Mouse (Mus musculus) kidney, postnatal 0 days (tissue): ENCODE measurements at regions not wholly inside any gene's neighbourhood (a gene's known extent, or its start where the extent isn't known, plus 50 kb on each side); places are given as distances from the start of the nearest gene placed in this dataset.

Source experiments
- ATAC-seq: fragments of 200-750 bp; cut with Nextera tagmentation; replicated peaks from 2 replicates; pipeline ENCODE4 v1.8.0; 2017; ENCODE audit warnings: low read depth, moderate number of reproducible peaks, moderate TSS enrichment, moderate library complexity; ENCODE audit not compliant: low FRiP score
- DNase-seq: peaks from one replicate; pipeline ENCODE4 v3.0.0-alpha.2; 2016; ENCODE audit warnings: low spot score
- H3K27ac ChIP-seq: fragments of 300-500 bp; sonication (generic); 2 replicates; pipeline ENCODE4 v1.5.1; 2014; ENCODE audit warnings: mild to moderate bottlenecking
- H3K27me3 ChIP-seq: fragments of 300-500 bp; sonication (generic); 2 replicates; pipeline ENCODE4 v1.6.1; 2014; ENCODE audit warnings: low read length, mixed read lengths; ENCODE audit not compliant: insufficient read depth
- H3K36me3 ChIP-seq: fragments of 300-500 bp; sonication (generic); 2 replicates; pipeline ENCODE4 v1.6.1; 2014; ENCODE audit warnings: low read length, mixed read lengths; ENCODE audit not compliant: insufficient read depth
- H3K4me1 ChIP-seq: fragments of 300-500 bp; sonication (generic); replicated peaks from 2 replicates; pipeline ENCODE4 v1.6.1; 2014; ENCODE audit warnings: antibody characterized with exemption, low read length, mixed read lengths; ENCODE audit not compliant: insufficient read depth
- H3K4me2 ChIP-seq: fragments of 300-500 bp; sonication (generic); 2 replicates; pipeline ENCODE4 v1.6.1; 2014; ENCODE audit warnings: mild to moderate bottlenecking, low read length, moderate library complexity, mixed read lengths
- H3K4me3 ChIP-seq: fragments of 300-500 bp; sonication (generic); replicated peaks from 2 replicates; pipeline ENCODE4 v1.5.1; 2014; ENCODE audit warnings: low read depth, low read length
- H3K9ac ChIP-seq: fragments of 300-500 bp; sonication (generic); 2 replicates; pipeline ENCODE4 v1.6.1; 2014; ENCODE audit warnings: low read depth, low read length
- H3K9me3 ChIP-seq: fragments of 300-500 bp; sonication (generic); replicated peaks from 2 replicates; pipeline ENCODE4 v1.6.1; 2016; ENCODE audit warnings: low read length, inconsistent platforms, mixed read lengths
- CTCF ChIP-seq: IDR thresholded peaks from 2 replicates; pipeline ENCODE4 v1.5.1; 2016; ENCODE audit warnings: antibody characterized with exemption, low read depth, mild to moderate bottlenecking, moderate library complexity
- WGBS: fragments of 180-500 bp; shearing (Covaris S2); extraction: QIAGEN DNeasy Blood & Tissue Kit; methylation state at CpG from one replicate; pipeline ENCODE4 v1.1.7; 2014; 5-methylcytosine and 5-hydroxymethylcytosine counted together

DNA sequence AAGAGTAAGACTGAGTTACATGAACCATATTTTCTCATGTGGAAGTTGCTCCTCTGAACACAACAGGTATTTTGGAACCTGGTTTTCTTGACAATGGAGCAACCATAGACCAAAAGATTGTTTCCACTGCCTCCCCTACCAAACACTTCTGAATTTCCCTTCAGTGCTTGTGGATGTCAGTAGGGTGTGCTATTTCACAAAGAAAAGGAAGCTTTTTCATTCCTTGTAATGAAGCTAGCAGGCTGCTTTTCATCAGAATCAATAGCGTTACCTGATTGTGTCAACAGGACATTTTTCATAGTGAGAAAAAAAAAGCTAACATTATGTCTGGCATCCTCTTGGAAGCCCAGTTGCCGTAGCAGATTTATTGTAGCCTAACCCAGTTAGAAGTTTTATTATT lies 124.8 kb upstream of the Kcnab1 start:
- Histone ChIP-seq H3K4me2 (no peak overlapping the region), H3K27ac (no peak overlapping the region), H3K4me3 (no peak overlapping the region), H3K4me1 (no peaks in the 10 kb centered on the region), H3K36me3 (no peaks in the 10 kb centered on the region), H3K9ac (no peak overlapping the region), H3K27me3 (no peaks in the 10 kb centered on the region), H3K9me3 (no peaks in the 10 kb centered on the region)
- peak; percentile 63 for TF ChIP-seq CTCF
- ATAC-seq: no peak
- DNase-seq: no peak
- WGBS: 60% methylated on average over 2 of the region's 2 CpGs

DNA sequence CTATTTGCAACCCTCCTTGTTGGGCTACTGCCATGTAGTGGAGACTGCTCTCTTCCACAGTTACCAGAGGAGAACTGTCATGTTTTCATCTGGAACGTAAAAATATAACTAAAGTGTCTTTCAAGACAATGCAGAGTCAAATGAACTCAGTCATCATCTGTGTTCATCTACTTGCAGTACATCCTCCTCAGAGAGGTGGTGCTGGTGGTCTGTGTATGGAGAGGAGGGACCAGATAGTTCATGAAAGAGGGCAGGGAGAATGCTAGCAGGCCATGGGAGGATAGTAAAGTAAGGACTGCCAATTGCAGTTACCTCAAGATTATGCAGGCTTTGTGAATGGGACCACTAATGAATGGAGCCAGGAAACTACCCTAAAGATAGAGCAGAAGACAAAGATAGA lies 121.5 kb upstream of the Kcnab1 start:
- TF ChIP-seq CTCF: peak; percentile 61
- DNase-seq (peak; percentile 46), ATAC-seq (no peak)
- WGBS: 68% methylated on average over 1 of the region's 1 CpGs
- no peak overlapping the region for H3K4me2 ChIP-seq
- no peaks in the 10 kb centered on the region for H3K27me3 ChIP-seq
- no peaks in the 10 kb centered on the region for H3K4me1 ChIP-seq
- H3K9me3 ChIP-seq: no peaks in the 10 kb centered on the region
- no peaks in the 10 kb centered on the region for H3K36me3 ChIP-seq
- no peak overlapping the region for H3K4me3 ChIP-seq
- no peak overlapping the region for H3K27ac ChIP-seq
- no peak overlapping the region for H3K9ac ChIP-seq

DNA sequence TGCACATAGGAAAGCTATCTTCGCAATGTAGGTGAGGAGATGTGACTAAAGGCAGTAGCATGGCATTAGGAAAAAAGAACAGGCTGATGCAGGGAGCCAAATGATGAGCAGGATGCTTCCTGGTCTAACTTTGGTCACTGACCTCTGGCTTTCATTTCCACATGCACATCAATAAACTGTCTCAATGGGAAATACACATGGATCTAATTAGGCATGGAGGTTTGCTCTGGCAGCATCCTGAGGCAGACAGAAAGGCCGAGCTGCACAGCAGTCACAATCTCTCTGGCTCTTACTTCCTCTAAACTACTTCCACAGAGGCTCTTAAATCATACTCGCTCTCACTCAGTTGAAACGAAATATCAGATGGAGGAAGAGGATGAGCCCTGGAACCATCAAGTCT lies 112.7 kb upstream of the Kcnab1 start:
- H3K4me2 ChIP-seq: no peak overlapping the region
- no peak overlapping the region for H3K27ac ChIP-seq
- no peaks in the 10 kb centered on the region for H3K4me1 ChIP-seq
- no peaks in the 10 kb centered on the region for H3K27me3 ChIP-seq
- DNase-seq: no peak
- 50% methylated on average over 4 of the region's 4 CpGs for WGBS
- no peaks in the 10 kb centered on the region for H3K9me3 ChIP-seq
- H3K4me3 ChIP-seq: no peak overlapping the region
- TF ChIP-seq CTCF: no peak
- no peak overlapping the region for H3K9ac ChIP-seq
- no peak for ATAC-seq
- no peaks in the 10 kb centered on the region for H3K36me3 ChIP-seq

DNA sequence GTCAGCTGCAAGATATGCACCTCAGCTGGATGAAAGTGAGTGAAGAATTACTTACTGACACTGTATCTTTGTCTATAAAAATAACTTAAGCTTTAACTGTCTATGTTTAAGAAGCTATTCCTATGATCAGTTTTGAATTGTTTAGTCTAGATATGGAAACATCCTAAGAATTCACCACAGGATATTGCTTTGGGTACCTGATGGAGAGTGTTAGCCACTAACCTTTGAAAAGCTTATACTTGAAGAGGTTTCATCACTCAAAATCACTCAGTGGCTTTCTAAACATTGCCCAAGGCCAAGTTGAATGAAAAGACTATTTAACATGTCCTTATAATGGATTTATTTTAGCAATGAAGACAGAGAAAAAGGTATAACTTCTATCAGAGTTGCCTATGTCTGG lies 111.6 kb upstream of the Kcnab1 start:
- ATAC-seq (no peak), DNase-seq (no peak)
- Histone ChIP-seq H3K36me3 (no peaks in the 10 kb centered on the region), H3K27me3 (no peaks in the 10 kb centered on the region), H3K4me3 (no peak overlapping the region), H3K27ac (no peak overlapping the region), H3K4me1 (no peaks in the 10 kb centered on the region), H3K9ac (no peak overlapping the region), H3K4me2 (no peak overlapping the region), H3K9me3 (no peaks in the 10 kb centered on the region)
- no peak for TF ChIP-seq CTCF

DNA sequence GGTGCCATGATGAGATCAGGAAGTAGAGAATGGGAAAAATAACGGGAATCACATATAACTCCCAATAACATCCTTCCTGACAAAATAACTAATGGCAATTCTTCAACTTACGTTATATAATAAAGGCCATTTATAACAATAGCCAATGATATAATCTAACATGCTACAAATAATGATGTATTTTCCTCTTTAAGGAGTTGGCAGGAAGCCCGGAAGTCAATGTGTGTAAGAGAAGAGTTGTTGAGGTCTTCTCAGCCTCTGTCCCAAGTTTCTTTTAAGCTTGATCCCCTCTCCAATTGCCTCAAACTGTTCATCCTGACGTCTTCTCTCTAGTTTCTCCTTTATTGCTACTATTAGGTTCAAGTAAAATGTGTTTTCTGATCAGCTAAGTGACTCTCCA lies 108.1 kb upstream of the Kcnab1 start:
- no peak for TF ChIP-seq CTCF
- DNase-seq (no peak), ATAC-seq (no peak)
- Histone ChIP-seq H3K27me3 (no peaks in the 10 kb centered on the region), H3K4me2 (no peak overlapping the region), H3K36me3 (no peaks in the 10 kb centered on the region), H3K9ac (no peak overlapping the region), H3K4me3 (no peak overlapping the region), H3K27ac (no peak overlapping the region), H3K9me3 (no peaks in the 10 kb centered on the region), H3K4me1 (no peaks in the 10 kb centered on the region)
- WGBS: 54% methylated on average over 4 of the region's 4 CpGs

DNA sequence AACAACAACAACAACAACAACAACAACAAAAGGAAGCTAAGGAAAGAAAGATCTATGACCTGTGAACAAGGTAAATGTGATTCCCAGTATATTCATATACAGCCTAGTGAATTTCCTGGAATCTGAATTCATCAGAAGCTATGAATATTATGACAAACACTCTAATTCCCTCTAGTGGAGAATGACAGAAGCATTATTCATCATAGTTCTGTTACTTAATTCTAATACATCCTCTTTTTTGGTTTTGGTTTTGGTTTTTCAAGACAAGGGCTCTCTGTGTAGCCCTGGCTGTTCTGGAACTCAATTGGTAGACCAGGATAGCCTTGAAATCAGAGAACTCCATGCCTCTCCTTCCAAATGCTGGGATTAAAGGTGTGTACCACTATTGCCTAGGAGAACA lies 106.6 kb upstream of the Kcnab1 start:
- Histone ChIP-seq H3K9me3 (no peaks in the 10 kb centered on the region), H3K27ac (no peak overlapping the region), H3K4me3 (no peak overlapping the region), H3K4me1 (no peaks in the 10 kb centered on the region), H3K36me3 (no peaks in the 10 kb centered on the region), H3K9ac (no peak overlapping the region), H3K4me2 (no peak overlapping the region), H3K27me3 (no peaks in the 10 kb centered on the region)
- no peak for TF ChIP-seq CTCF
- no peak for ATAC-seq
- DNase-seq: no peak

DNA sequence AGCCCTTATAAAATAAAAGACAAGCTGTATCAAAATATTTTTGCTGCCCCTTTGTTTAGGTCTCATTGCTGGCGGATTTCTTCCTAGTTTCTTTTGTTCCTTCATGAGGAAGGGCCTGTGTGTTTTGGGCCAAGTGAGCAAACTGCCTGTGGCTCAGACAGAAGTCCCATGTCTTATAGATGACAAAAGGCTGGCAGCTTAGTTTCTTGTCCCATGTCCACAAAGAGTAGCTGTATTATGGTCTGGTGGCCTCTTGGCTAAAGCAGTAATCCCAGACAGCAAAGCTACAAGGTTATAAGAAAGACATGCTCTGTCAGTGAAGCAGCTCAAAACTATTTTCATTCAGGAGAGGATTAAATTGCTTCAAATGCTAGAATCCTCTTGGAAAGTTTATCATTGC lies 103.1 kb upstream of the Kcnab1 start:
- ATAC-seq: no peak
- DNase-seq: no peak
- Histone ChIP-seq H3K4me2 (no peak overlapping the region), H3K36me3 (no peaks in the 10 kb centered on the region), H3K9me3 (no peaks in the 10 kb centered on the region), H3K9ac (no peak overlapping the region), H3K4me1 (no peaks in the 10 kb centered on the region), H3K4me3 (no peak overlapping the region), H3K27me3 (no peaks in the 10 kb centered on the region), H3K27ac (no peak overlapping the region)
- WGBS: 87% methylated on average over 1 of the region's 1 CpGs
- no peak for TF ChIP-seq CTCF
